Mouse (Mus musculus): Measurements from ENCODE around the gene Mrps12. TPM values are rescaled to one million over a fixed set of nuclear protein-coding genes. Genes with fewer than 3 reads are reported as not detected.

Gene Mrps12
- polyA plus RNA-seq, 1 experiment from 2014 or later = 99.7 TPM

GRCm38 (mm10) chr7:28785161-28785560 lies 43.5 kb upstream of the Mrps12 start:
- TF ChIP-seq CTCF (IDR thresholded peaks at IDR 0.05) = no peak
- TF ChIP-seq EP300 (IDR thresholded peaks at IDR 0.05) = no peak
- 78% methylated on average over 4 of the region's 5 CpGs for WGBS
- H3K36me3 ChIP-seq (ENCODE audit: insufficient read depth, low read length) = peaks cover 5% of the 10 kb centered on the region
- ATAC-seq = no peak
- DNase-seq (ENCODE audit: low spot score) = no peak
- H3K9ac ChIP-seq (replicated peaks; ENCODE audit: low read depth) = no peak overlapping the region
- H3K4me1 ChIP-seq (ENCODE audit: insufficient read depth, low read depth, low read length) = no peaks in the 10 kb centered on the region
- H3K4me2 ChIP-seq (replicated peaks; ENCODE audit: low read depth, low read length) = no peak overlapping the region
- no peaks in the 10 kb centered on the region for H3K9me3 ChIP-seq (ENCODE audit: low read length)
- no peak overlapping the region for H3K27ac ChIP-seq (ENCODE audit: low read length)
- no peak overlapping the region for H3K4me3 ChIP-seq (ENCODE audit: low read depth, low read length)
- no peaks in the 10 kb centered on the region for H3K27me3 ChIP-seq (replicated peaks; ENCODE audit: insufficient read depth, low read length)

GRCm38 (mm10) chr7:28781261-28781663 lies 39.6 kb upstream of the Mrps12 start:
- Histone ChIP-seq H3K4me2 (replicated peaks; ENCODE audit: low read depth, low read length) (no peak overlapping the region), H3K4me3 (ENCODE audit: low read depth, low read length) (no peak overlapping the region), H3K27ac (ENCODE audit: low read length) (no peak overlapping the region), H3K9me3 (ENCODE audit: low read length) (no peaks in the 10 kb centered on the region), H3K27me3 (replicated peaks; ENCODE audit: insufficient read depth, low read length) (no peaks in the 10 kb centered on the region), H3K4me1 (ENCODE audit: insufficient read depth, low read depth, low read length) (no peaks in the 10 kb centered on the region), H3K36me3 (ENCODE audit: insufficient read depth, low read length) (no peaks in the 10 kb centered on the region; the same call in none of the 2 replicates), H3K9ac (replicated peaks; ENCODE audit: low read depth) (no peak overlapping the region)
- ATAC-seq (no peak), DNase-seq (ENCODE audit: low spot score) (no peak)
- WGBS = 85% methylated on average over 8 of the region's 8 CpGs
- no peak for TF ChIP-seq EP300 (IDR thresholded peaks at IDR 0.05)
- no peak for TF ChIP-seq CTCF (IDR thresholded peaks at IDR 0.05)

DNA sequence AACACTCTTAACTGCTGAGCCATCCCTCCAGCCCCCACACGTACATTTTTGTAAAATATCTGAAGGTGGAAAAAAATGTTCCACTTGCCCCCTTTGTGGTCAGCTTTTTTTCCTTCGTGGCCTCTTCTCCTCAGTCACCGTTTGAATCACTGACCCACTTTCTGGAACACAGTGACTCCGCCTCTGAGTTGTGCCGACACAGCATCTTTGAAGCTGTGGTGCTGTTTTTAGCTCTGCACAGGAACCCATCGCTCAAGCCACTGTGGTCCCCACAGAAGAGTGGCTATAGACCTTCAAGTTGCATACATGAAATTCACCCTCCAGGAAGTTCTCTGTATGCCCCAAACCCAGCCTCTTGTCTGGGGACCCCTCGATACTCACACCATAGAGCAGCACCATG lies 39.2 kb upstream of the Mrps12 start:
- ATAC-seq (no peak), DNase-seq (ENCODE audit: low spot score) (no peak)
- no peaks in the 10 kb centered on the region; the same call in none of the 2 replicates for H3K36me3 ChIP-seq (ENCODE audit: insufficient read depth, low read length)
- no peak overlapping the region for H3K9ac ChIP-seq (replicated peaks; ENCODE audit: low read depth)
- no peak overlapping the region for H3K4me2 ChIP-seq (replicated peaks; ENCODE audit: low read depth, low read length)
- 72% methylated on average over 7 of the region's 7 CpGs for WGBS
- no peaks in the 10 kb centered on the region for H3K27me3 ChIP-seq (replicated peaks; ENCODE audit: insufficient read depth, low read length)
- no peaks in the 10 kb centered on the region for H3K4me1 ChIP-seq (ENCODE audit: insufficient read depth, low read depth, low read length)
- H3K9me3 ChIP-seq (ENCODE audit: low read length) = no peaks in the 10 kb centered on the region
- no peak overlapping the region for H3K27ac ChIP-seq (ENCODE audit: low read length)
- no peak for TF ChIP-seq CTCF (IDR thresholded peaks at IDR 0.05)
- no peak for TF ChIP-seq EP300 (IDR thresholded peaks at IDR 0.05)
- no peak overlapping the region for H3K4me3 ChIP-seq (ENCODE audit: low read depth, low read length)

DNA sequence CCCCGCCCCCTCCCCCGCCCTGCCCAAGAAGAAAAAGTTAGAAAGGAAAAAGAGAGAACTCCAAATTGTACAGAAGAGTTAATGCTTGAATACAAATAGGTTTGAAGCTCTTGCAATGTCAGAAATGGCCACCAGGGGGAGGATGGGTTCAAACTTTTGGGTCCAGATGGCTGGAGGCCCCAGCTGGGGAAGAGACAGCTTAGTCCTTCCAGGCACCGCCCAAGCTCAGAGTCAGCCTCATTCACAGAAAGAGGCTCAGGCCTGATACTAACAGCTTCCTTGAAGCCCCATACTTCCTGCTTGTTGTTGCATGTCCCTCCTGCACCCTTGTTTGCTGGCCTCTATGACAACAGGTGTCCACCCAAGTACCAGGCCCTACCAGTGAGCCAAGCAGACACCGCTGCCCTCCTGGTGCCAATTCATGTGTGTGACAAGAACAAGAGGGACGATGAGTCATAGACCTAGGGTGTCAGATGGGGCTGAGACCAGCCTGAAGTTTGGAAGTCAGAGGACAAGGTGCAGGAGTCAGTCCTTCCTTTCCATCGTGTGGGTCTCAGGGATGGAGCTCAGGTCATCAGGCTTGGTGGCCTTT lies 38.5 kb upstream of the Mrps12 start:
- no peaks in the 10 kb centered on the region for H3K9me3 ChIP-seq (ENCODE audit: low read length)
- H3K27me3 ChIP-seq (replicated peaks; ENCODE audit: insufficient read depth, low read length) = no peaks in the 10 kb centered on the region
- WGBS = 45% methylated on average over 6 of the region's 6 CpGs
- ATAC-seq (peak; percentile 83), DNase-seq (ENCODE audit: low spot score) (peak; percentile 92)
- H3K9ac ChIP-seq (replicated peaks; ENCODE audit: low read depth) = no peak overlapping the region
- no peaks in the 10 kb centered on the region; the same call in none of the 2 replicates for H3K36me3 ChIP-seq (ENCODE audit: insufficient read depth, low read length)
- H3K4me1 ChIP-seq (ENCODE audit: insufficient read depth, low read depth, low read length) = no peaks in the 10 kb centered on the region
- H3K27ac ChIP-seq (ENCODE audit: low read length) = no peak overlapping the region
- H3K4me3 ChIP-seq (ENCODE audit: low read depth, low read length) = no peak overlapping the region
- H3K4me2 ChIP-seq (replicated peaks; ENCODE audit: low read depth, low read length) = no peak overlapping the region
- peak; percentile 20; the same call in 1 of the 2 replicates for TF ChIP-seq EP300 (IDR thresholded peaks at IDR 0.05)
- TF ChIP-seq CTCF (IDR thresholded peaks at IDR 0.05) = peak; percentile 84

DNA sequence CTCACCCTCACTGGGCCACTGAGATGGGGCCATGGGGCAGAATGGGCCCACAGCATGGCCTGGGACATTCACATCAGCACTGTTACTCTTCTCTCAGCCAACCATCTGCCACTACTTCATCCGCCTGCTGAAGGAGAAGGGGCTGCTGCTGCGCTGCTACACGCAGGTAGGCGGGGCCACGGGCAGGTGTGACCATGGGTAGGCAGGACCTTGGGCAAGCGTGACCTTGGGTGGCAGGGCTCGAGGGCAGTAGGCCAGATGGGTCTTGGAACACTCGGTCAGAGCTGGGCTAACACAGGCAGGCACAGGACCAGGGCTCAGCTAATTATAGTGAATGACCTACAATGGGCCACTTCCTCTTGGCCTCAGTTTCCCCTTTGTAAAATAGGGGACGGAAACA lies 37.2 kb upstream of the Mrps12 start:
- no peaks in the 10 kb centered on the region for H3K9me3 ChIP-seq (ENCODE audit: low read length)
- no peaks in the 10 kb centered on the region for H3K36me3 ChIP-seq (ENCODE audit: insufficient read depth, low read length)
- H3K27ac ChIP-seq (ENCODE audit: low read length) = no peak overlapping the region
- no peak for TF ChIP-seq EP300 (IDR thresholded peaks at IDR 0.05)
- no peak for TF ChIP-seq CTCF (IDR thresholded peaks at IDR 0.05)
- no peak for ATAC-seq
- DNase-seq (ENCODE audit: low spot score) = no peak
- WGBS = 82% methylated on average over 9 of the region's 9 CpGs
- no peaks in the 10 kb centered on the region for H3K27me3 ChIP-seq (replicated peaks; ENCODE audit: insufficient read depth, low read length)
- no peaks in the 10 kb centered on the region for H3K4me1 ChIP-seq (ENCODE audit: insufficient read depth, low read depth, low read length)
- H3K9ac ChIP-seq (replicated peaks; ENCODE audit: low read depth) = no peak overlapping the region
- no peak overlapping the region for H3K4me3 ChIP-seq (ENCODE audit: low read depth, low read length)
- no peak overlapping the region for H3K4me2 ChIP-seq (replicated peaks; ENCODE audit: low read depth, low read length)

DNA sequence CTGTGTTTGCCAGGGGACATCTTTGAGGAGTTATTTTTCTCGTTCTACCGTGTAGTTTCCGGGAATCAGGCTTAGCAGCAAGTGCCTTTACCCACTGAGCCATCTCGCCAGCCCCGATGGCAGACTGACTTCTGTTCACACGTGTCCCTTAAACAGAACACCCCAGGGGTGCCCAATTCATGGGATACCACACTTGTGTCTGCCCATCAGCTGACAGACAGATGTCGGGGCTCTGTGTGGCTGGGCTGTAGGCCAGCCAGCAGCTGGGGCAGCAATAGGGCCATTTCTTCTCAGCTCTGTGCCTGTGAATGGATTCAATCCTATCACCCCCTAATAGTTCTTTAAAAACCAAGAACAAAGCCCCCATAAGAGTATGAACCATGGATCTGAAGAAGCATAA lies 33.5 kb upstream of the Mrps12 start:
- no peak overlapping the region for H3K27ac ChIP-seq (ENCODE audit: low read length)
- H3K4me2 ChIP-seq (replicated peaks; ENCODE audit: low read depth, low read length) = no peak overlapping the region
- no peak for TF ChIP-seq CTCF (IDR thresholded peaks at IDR 0.05)
- no peak for TF ChIP-seq EP300 (IDR thresholded peaks at IDR 0.05)
- ATAC-seq (no peak), DNase-seq (ENCODE audit: low spot score) (no peak)
- no peaks in the 10 kb centered on the region for H3K36me3 ChIP-seq (ENCODE audit: insufficient read depth, low read length)
- no peak overlapping the region for H3K9ac ChIP-seq (replicated peaks; ENCODE audit: low read depth)
- H3K4me3 ChIP-seq (ENCODE audit: low read depth, low read length) = no peak overlapping the region
- 90% methylated on average over 7 of the region's 7 CpGs for WGBS
- H3K27me3 ChIP-seq (replicated peaks; ENCODE audit: insufficient read depth, low read length) = no peaks in the 10 kb centered on the region
- H3K4me1 ChIP-seq (ENCODE audit: insufficient read depth, low read depth, low read length) = no peaks in the 10 kb centered on the region
- no peaks in the 10 kb centered on the region for H3K9me3 ChIP-seq (ENCODE audit: low read length)

DNA sequence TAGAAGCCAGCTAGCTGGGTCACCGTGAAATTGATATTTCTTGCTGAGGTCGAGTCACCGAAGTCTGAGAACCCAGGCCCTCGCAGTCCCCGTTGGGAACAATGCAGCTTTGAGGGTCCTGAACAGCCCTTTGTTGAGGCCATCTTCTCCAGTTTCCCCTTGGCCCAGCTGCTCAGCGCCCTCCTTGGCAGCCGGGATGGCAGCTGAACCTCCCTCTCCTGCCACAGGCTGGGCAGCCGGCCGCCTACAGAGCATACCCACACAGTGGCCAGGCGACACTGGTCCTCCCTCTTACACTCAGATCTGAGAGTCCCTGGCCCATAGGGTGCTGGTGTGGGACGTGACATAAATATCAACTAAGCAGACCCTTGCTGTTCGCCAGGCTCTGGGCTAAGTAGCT lies 32.5 kb upstream of the Mrps12 start:
- DNase-seq (ENCODE audit: low spot score) (no peak), ATAC-seq (no peak)
- Histone ChIP-seq H3K27me3 (replicated peaks; ENCODE audit: insufficient read depth, low read length) (no peaks in the 10 kb centered on the region), H3K4me2 (replicated peaks; ENCODE audit: low read depth, low read length) (no peak overlapping the region), H3K4me1 (ENCODE audit: insufficient read depth, low read depth, low read length) (no peaks in the 10 kb centered on the region), H3K27ac (ENCODE audit: low read length) (no peak overlapping the region), H3K9ac (replicated peaks; ENCODE audit: low read depth) (no peak overlapping the region), H3K36me3 (ENCODE audit: insufficient read depth, low read length) (no peaks in the 10 kb centered on the region), H3K9me3 (ENCODE audit: low read length) (no peaks in the 10 kb centered on the region), H3K4me3 (ENCODE audit: low read depth, low read length) (no peak overlapping the region)
- TF ChIP-seq EP300 (IDR thresholded peaks at IDR 0.05) (no peak), CTCF (IDR thresholded peaks at IDR 0.05) (no peak)
- 70% methylated on average over 12 of the region's 12 CpGs for WGBS
